Mouse (Mus musculus) embryonic fibroblast, embryonic 13.5 days (primary cell): ENCODE measurements at regions not wholly inside any gene's neighbourhood (a gene's known extent, or its start where the extent isn't known, plus 50 kb on each side); places are given as distances from the start of the nearest gene placed in this dataset.

Experiments used
- CTCF ChIP-seq: IDR thresholded peaks from 2 replicates; pipeline ENCODE4 v1.5.1; 2011; ENCODE audit warnings: mild to moderate bottlenecking, control low read depth, low read length, moderate library complexity, borderline replicate concordance; ENCODE audit not compliant: insufficient read depth
- POLR2A ChIP-seq: IDR thresholded peaks from 2 replicates; pipeline ENCODE4 v1.6.1; 2011; ENCODE audit warnings: low read depth, mild to moderate bottlenecking, control low read depth, low read length, moderate library complexity

DNA sequence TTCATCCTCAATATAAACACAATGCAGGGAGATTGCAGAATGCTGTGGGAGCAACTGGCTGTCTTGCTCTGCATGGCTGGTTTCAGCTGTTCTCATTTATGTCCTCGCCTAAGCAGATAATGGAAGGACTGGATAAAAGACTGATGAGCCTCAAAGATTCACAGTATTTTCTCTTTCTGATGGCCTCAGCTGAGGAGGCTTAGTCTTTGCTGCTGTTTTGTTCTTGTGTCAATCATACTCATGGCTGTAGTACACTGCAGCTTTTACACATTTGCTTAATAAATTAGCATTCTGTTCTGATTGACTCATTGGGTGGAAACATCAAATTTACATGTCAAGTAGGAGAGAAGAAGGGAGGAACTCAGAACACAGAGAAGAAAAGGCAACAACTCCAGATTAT lies 503.6 kb upstream of the Plxna2 start:
- TF ChIP-seq POLR2A (no peak), CTCF (no peak)
